Mouse (Mus musculus) forebrain, postnatal 0 days (tissue): ENCODE measurements around the gene Iffo2. TPM values are rescaled to one million over a fixed set of nuclear protein-coding genes. Genes with fewer than 3 reads are reported as not detected.

Source experiments
- ATAC-seq: fragments of 200-750 bp; cut with Nextera tagmentation; 2 replicates; pipeline ENCODE4 v1.8.0; 2017; ENCODE audit warnings: mild to moderate bottlenecking, moderate library complexity
- DNase-seq: peaks from one replicate; pipeline ENCODE4 v3.0.0-alpha.2; 2015
- H3K27ac ChIP-seq: fragments of 300-500 bp; sonication (generic); 2 replicates; pipeline ENCODE4 v1.5.1; 2014; ENCODE audit warnings: low read depth, mild to moderate bottlenecking, antibody characterized with exemption, low read length, moderate library complexity, mixed read lengths
- H3K27me3 ChIP-seq: fragments of 300-500 bp; sonication (generic); 2 replicates; pipeline ENCODE4 v1.6.1; 2014; ENCODE audit warnings: mild to moderate bottlenecking, low read length, mixed read lengths; ENCODE audit not compliant: insufficient read depth
- H3K36me3 ChIP-seq: fragments of 300-500 bp; sonication (generic); 2 replicates; pipeline ENCODE4 v1.6.1; 2014; ENCODE audit warnings: mild to moderate bottlenecking, moderate library complexity; ENCODE audit not compliant: insufficient read depth
- H3K4me1 ChIP-seq: fragments of 300-500 bp; sonication (generic); 2 replicates; pipeline ENCODE4 v1.6.1; 2014; ENCODE audit warnings: antibody characterized with exemption; ENCODE audit not compliant: insufficient read depth
- H3K4me2 ChIP-seq: fragments of 300-500 bp; sonication (generic); 2 replicates; pipeline ENCODE4 v1.6.1; 2014; ENCODE audit warnings: low read depth, mild to moderate bottlenecking, moderate library complexity
- H3K4me3 ChIP-seq: fragments of 300-500 bp; sonication (generic); 2 replicates; pipeline ENCODE4 v1.5.1; 2014; ENCODE audit warnings: low read depth, low read length, mixed read lengths
- H3K9ac ChIP-seq: fragments of 300-500 bp; sonication (generic); 2 replicates; pipeline ENCODE4 v1.6.1; 2014; ENCODE audit warnings: mild to moderate bottlenecking
- H3K9me3 ChIP-seq: fragments of 300-500 bp; sonication (generic); 2 replicates; pipeline ENCODE4 v1.6.1; 2016; ENCODE audit warnings: low read length
- CTCF ChIP-seq: sonication (generic); IDR thresholded peaks from 2 replicates; pipeline ENCODE4 v1.5.1; 2016; ENCODE audit warnings: antibody characterized with exemption, control low read depth, low read depth
- WGBS: fragments of 180-500 bp; shearing (Covaris S2); extraction: QIAGEN DNeasy Blood & Tissue Kit; methylation state at CpG from one replicate; pipeline ENCODE4 v1.1.7; 2014; 5-methylcytosine and 5-hydroxymethylcytosine counted together
- polyA plus RNA-seq: library from polyadenylated mRNA; unstranded; fragments of >200 nt; fragmentation: Nextera tagmentation; extraction: Ambion mirVana; gene quantifications from 2 replicates; pipeline ENCODE4 v1.2.1, GENCODE M21; 2015
- total RNA-seq: library from RNA; depleted of rRNA; stranded (reverse); fragments of >200 nt; gene quantifications from 2 replicates; pipeline ENCODE4 v1.2.3, GENCODE M21; 2014

Iffo2 gene
- total and polyA plus RNA-seq, 2 experiments from 2014 or later, result 5.3 to 15.8 TPM

- WGBS, result 86% methylated on average over 11 of the region's 11 CpGs
- H3K4me1 ChIP-seq, result no peaks in the 10 kb centered on the region
- ATAC-seq, result no peak
- DNase-seq, result no peak
- no peaks in the 10 kb centered on the region for H3K27me3 ChIP-seq
- peaks cover 13% of the 10 kb centered on the region; the same call in 1 of the 2 replicates for H3K36me3 ChIP-seq
- no peak overlapping the region for H3K9ac ChIP-seq
- no peaks in the 10 kb centered on the region for H3K9me3 ChIP-seq
- no peak for TF ChIP-seq CTCF
- H3K27ac ChIP-seq, result no peak overlapping the region
- H3K4me3 ChIP-seq, result no peak overlapping the region
- H3K4me2 ChIP-seq, result no peak overlapping the region
Measured at GRCm38 (mm10) chr4:139605216-139605615, 74.9 kb downstream of the Iffo2 start.

- peaks cover 13% of the 10 kb centered on the region; the same call in 1 of the 2 replicates for H3K36me3 ChIP-seq
- H3K27ac ChIP-seq, result no peak overlapping the region
- H3K4me3 ChIP-seq, result no peak overlapping the region
- H3K27me3 ChIP-seq, result no peaks in the 10 kb centered on the region
- ATAC-seq (no peak), DNase-seq (no peak)
- no peaks in the 10 kb centered on the region for H3K9me3 ChIP-seq
- 95% methylated on average over 5 of the region's 5 CpGs for WGBS
- no peak for TF ChIP-seq CTCF
- H3K4me1 ChIP-seq, result no peaks in the 10 kb centered on the region
- H3K4me2 ChIP-seq, result no peak overlapping the region
- no peak overlapping the region for H3K9ac ChIP-seq
Measured at GRCm38 (mm10) chr4:139606732-139607131, 76.4 kb downstream of the Iffo2 start.

- Histone ChIP-seq H3K36me3 (peaks cover 22% of the 10 kb centered on the region), H3K27ac (no peak overlapping the region), H3K4me3 (no peak overlapping the region), H3K9ac (no peak overlapping the region), H3K4me2 (no peak overlapping the region), H3K9me3 (no peaks in the 10 kb centered on the region), H3K27me3 (no peaks in the 10 kb centered on the region), H3K4me1 (no peaks in the 10 kb centered on the region)
- DNase-seq, result no peak
- TF ChIP-seq CTCF, result no peak
- WGBS, result 71% methylated on average over 4 of the region's 4 CpGs
- no peak for ATAC-seq
Measured at GRCm38 (mm10) chr4:139608975-139609374, 78.6 kb downstream of the Iffo2 start.

- Histone ChIP-seq H3K27ac (no peak overlapping the region), H3K27me3 (no peaks in the 10 kb centered on the region), H3K9me3 (no peaks in the 10 kb centered on the region), H3K4me1 (no peaks in the 10 kb centered on the region), H3K4me2 (no peak overlapping the region), H3K9ac (no peak overlapping the region), H3K4me3 (no peak overlapping the region), H3K36me3 (peaks cover 24% of the 10 kb centered on the region)
- TF ChIP-seq CTCF, result no peak
- 34% methylated on average over 6 of the region's 6 CpGs for WGBS
- DNase-seq (no peak), ATAC-seq (0 out of 2 replicates have a peak, but pooled peaks have one; percentile 14)
Measured at GRCm38 (mm10) chr4:139610954-139611353, 80.6 kb downstream of the Iffo2 start.

- Histone ChIP-seq H3K9ac (0 out of 2 replicates have a peak overlapping the region, but pooled peaks have one; percentile 18), H3K9me3 (no peaks in the 10 kb centered on the region), H3K4me3 (peak overlapping the region; percentile 21; the same call in 1 of the 2 replicates), H3K4me2 (peak overlapping the region; percentile 37), H3K27ac (no peak overlapping the region; the same call in 1 of the 2 replicates), H3K4me1 (no peaks in the 10 kb centered on the region), H3K27me3 (no peaks in the 10 kb centered on the region), H3K36me3 (peaks cover 24% of the 10 kb centered on the region)
- peak; percentile 70 for ATAC-seq
- TF ChIP-seq CTCF, result peak; percentile 96
- peak; percentile 90 for DNase-seq
- 9% methylated on average over 10 of the region's 10 CpGs for WGBS
Measured at GRCm38 (mm10) chr4:139611542-139611953, 81.2 kb downstream of the Iffo2 start.

GRCm38 (mm10) chr4:139614524-139615260, 84.3 kb downstream of the Iffo2 start:
- 87% methylated on average over 21 of the region's 21 CpGs for WGBS
- H3K27ac ChIP-seq, result no peak overlapping the region
- ATAC-seq, result 0 out of 2 replicates have a peak, but pooled peaks have one; percentile 17
- no peaks in the 10 kb centered on the region for H3K9me3 ChIP-seq
- H3K27me3 ChIP-seq, result no peaks in the 10 kb centered on the region
- H3K4me2 ChIP-seq, result no peak overlapping the region
- H3K36me3 ChIP-seq, result peaks cover 19% of the 10 kb centered on the region
- no peaks in the 10 kb centered on the region for H3K4me1 ChIP-seq
- no peak overlapping the region for H3K4me3 ChIP-seq
- no peak for TF ChIP-seq CTCF
- H3K9ac ChIP-seq, result no peak overlapping the region
- no peak for DNase-seq

- Histone ChIP-seq H3K36me3 (peaks cover 19% of the 10 kb centered on the region), H3K4me2 (peak overlapping the region; percentile 51), H3K27me3 (no peaks in the 10 kb centered on the region), H3K9ac (peak overlapping the region; percentile 37; the same call in 1 of the 2 replicates), H3K4me3 (peak overlapping the region; percentile 31), H3K27ac (peak overlapping the region; percentile 22; the same call in 1 of the 2 replicates), H3K4me1 (no peaks in the 10 kb centered on the region), H3K9me3 (no peaks in the 10 kb centered on the region)
- 11% methylated on average over 24 of the region's 24 CpGs for WGBS
- DNase-seq (peak; percentile 56), ATAC-seq (peak; percentile 81)
- TF ChIP-seq CTCF, result no peak
Measured at GRCm38 (mm10) chr4:139616276-139617000, 86.1 kb downstream of the Iffo2 start.
